8 mouse cellular contexts compared by ENCODE assay signal in genomic region chr6:137647646-137648045, GRCm38 (mm10). TPM values are rescaled to one million over a fixed set of nuclear protein-coding genes. Genes with fewer than 3 reads are reported as not detected.
A peak's percentile ranks its signal among the peaks of the same experiment; 100 is the strongest.
DNase-seq lines count a peak whose midpoint lies in the region; ATAC-seq lines count a peak whose summit lies in the region.

No protein-coding gene starts in this region.

- DNase-seq in kidney, postnatal 4 days, result no peak
- no peak for DNase-seq in hindbrain, embryonic 11.5 days (ENCODE audit: low spot score)
- no peak for DNase-seq in gastrocnemius, postnatal 36 days
- DNase-seq in cerebellum, adult 8-10 months, result no peak
- no peak for DNase-seq in left cerebral cortex, postnatal 10 days (ENCODE audit: extremely low spot score in 1 of 2, low spot score in 2 of 2)

- WGBS in kidney, embryonic 15.5 days, result 31% methylated on average over 10 of the region's 10 CpGs
- 15% methylated on average over 10 of the region's 10 CpGs for WGBS in hindbrain, embryonic 11.5 days
- 10% methylated on average over 10 of the region's 10 CpGs for WGBS in midbrain, embryonic 12.5 days

- no peak overlapping the region for H3K27ac ChIP-seq in kidney, embryonic 15.5 days
- H3K27ac ChIP-seq in brown adipose tissue, adult 24 weeks (replicated peaks; ENCODE audit: low read depth, low read length), result peak overlapping the region; percentile 79
- H3K27ac ChIP-seq in hindbrain, embryonic 11.5 days (ENCODE audit: low read depth, low read length), result no peak overlapping the region
- H3K27ac ChIP-seq in midbrain, embryonic 12.5 days (replicated peaks), result no peak overlapping the region

- ATAC-seq in kidney, embryonic 15.5 days (replicated peaks; ENCODE audit: low FRiP score), result no peak
- no peak for ATAC-seq in hindbrain, embryonic 11.5 days (ENCODE audit: low FRiP score)
- no peak for ATAC-seq in midbrain, embryonic 12.5 days (ENCODE audit: low FRiP score, low read depth)

- intact Hi-C loops in gastrocnemius, postnatal 36 days (cut with DNase I), result no loop called here
- intact Hi-C loops in left cerebral cortex, postnatal 10 days (cut with DNase I), result loop anchor here (2.0 to 10.0 kb wide), 3 partner anchors 75 to 190 kb away; no protein-coding TSS in a partner anchor

- peaks cover 18% of the 10 kb centered on the region for H3K27me3 ChIP-seq in kidney, embryonic 15.5 days
- peaks cover 8% of the 10 kb centered on the region for H3K27me3 ChIP-seq in hindbrain, embryonic 11.5 days (ENCODE audit: control insufficient read depth, insufficient read depth, low read length)
- peaks cover 37% of the 10 kb centered on the region for H3K27me3 ChIP-seq in midbrain, embryonic 12.5 days

- H3K9ac ChIP-seq in kidney, embryonic 15.5 days, result no peak overlapping the region
- H3K9ac ChIP-seq in hindbrain, embryonic 11.5 days (ENCODE audit: low read depth, low read length), result no peak overlapping the region
- no peak overlapping the region for H3K9ac ChIP-seq in midbrain, embryonic 12.5 days (replicated peaks)

- no peaks in the 10 kb centered on the region for H3K9me3 ChIP-seq in kidney, embryonic 15.5 days (replicated peaks)
- H3K9me3 ChIP-seq in hindbrain, embryonic 11.5 days (ENCODE audit: control insufficient read depth, low read length), result no peaks in the 10 kb centered on the region
- H3K9me3 ChIP-seq in midbrain, embryonic 12.5 days, result no peaks in the 10 kb centered on the region

- no peaks in the 10 kb centered on the region for H3K36me3 ChIP-seq in kidney, embryonic 15.5 days
- H3K36me3 ChIP-seq in hindbrain, embryonic 11.5 days (ENCODE audit: control insufficient read depth, insufficient read depth, low read length), result no peaks in the 10 kb centered on the region
- H3K36me3 ChIP-seq in midbrain, embryonic 12.5 days, result no peaks in the 10 kb centered on the region

- H3K4me2 ChIP-seq in kidney, embryonic 15.5 days, result peak overlapping the region; percentile 84
- peak overlapping the region; percentile 91 for H3K4me2 ChIP-seq in hindbrain, embryonic 11.5 days (replicated peaks; ENCODE audit: low read depth, low read length)
- H3K4me2 ChIP-seq in midbrain, embryonic 12.5 days (replicated peaks), result peak overlapping the region; percentile 99

- H3K4me1 ChIP-seq in kidney, embryonic 15.5 days, result peaks cover 11% of the 10 kb centered on the region; the same call in 1 of the 2 replicates
- H3K4me1 ChIP-seq in brown adipose tissue, adult 24 weeks (ENCODE audit: control insufficient read depth, insufficient read depth, insufficient read length, low read length), result no peaks in the 10 kb centered on the region
- H3K4me1 ChIP-seq in hindbrain, embryonic 11.5 days (replicated peaks; ENCODE audit: control insufficient read depth, insufficient read depth, low read length), result peaks cover 3% of the 10 kb centered on the region; the same call in 1 of the 2 replicates
- peaks cover 10% of the 10 kb centered on the region for H3K4me1 ChIP-seq in midbrain, embryonic 12.5 days

- peak overlapping the region; percentile 68 for H3K4me3 ChIP-seq in kidney, embryonic 15.5 days (replicated peaks)
- H3K4me3 ChIP-seq in brown adipose tissue, adult 24 weeks (ENCODE audit: insufficient read depth, low read depth, low read length), result peak overlapping the region; percentile 76
- 0 out of 2 replicates have a peak overlapping the region, but pooled peaks have one; percentile 4 for H3K4me3 ChIP-seq in hindbrain, embryonic 11.5 days (ENCODE audit: low read depth, low read length)
- H3K4me3 ChIP-seq in midbrain, embryonic 12.5 days, result 0 out of 2 replicates have a peak overlapping the region, but pooled peaks have one; percentile 74

RNA-seq across cellular contexts. Expression of gene Eps8, which starts 7.0 kb away (rescaled TPM):
- polyA plus RNA-seq in kidney, embryonic 15.5 days (2015; fragmentation: Nextera tagmentation; extraction: Ambion mirVana), result 30.5 and 31.1 TPM in 2 replicates
- 6.2 and 7.0 TPM in 2 replicates for polyA plus RNA-seq in brown adipose tissue, adult 24 weeks (2012; ENCODE audit: insufficient read depth, insufficient read length, missing spikeins)
- polyA plus RNA-seq in hindbrain, embryonic 11.5 days (2014; fragmentation: Nextera tagmentation; extraction: Ambion mirVana), result 9.3 and 9.4 TPM in 2 replicates
- 10.7 and 11.0 TPM in 2 replicates for polyA plus RNA-seq in midbrain, embryonic 12.5 days (2016; fragmentation: Nextera tagmentation; extraction: Ambion mirVana)
- 1 to 10 TPM; 4.5 to 4.6 TPM for total RNA-seq in gastrocnemius, postnatal 36 days (2021)
- total RNA-seq in left cerebral cortex, postnatal 10 days (2021), result 10 to 100 TPM; 35.4 to 41.4 TPM

Comparison
In these comparisons a context has a peak if more than half of its experiments do, and no peak if none do; other contexts are left out.
1. H3K4me3 ChIP-seq: peak in every context shown above with its lines; median percentile 76 in brown adipose tissue, adult 24 weeks; 74 in midbrain, embryonic 12.5 days; 68 in kidney, embryonic 15.5 days; 4 in hindbrain, embryonic 11.5 days.